Mouse (Mus musculus) embryonic facial prominence, embryonic 15.5 days (tissue): Measurements from ENCODE around the gene Gm13289. TPM values are rescaled to one million over a fixed set of nuclear protein-coding genes. Genes with fewer than 3 reads are reported as not detected.
A peak's percentile ranks its signal among the peaks of the same experiment; 100 is the strongest.
"Not testable (repeated sequence)": the region's sequence is repeated elsewhere in the genome, so short reads cannot be mapped to it uniquely, and the experiment has no call there.

Source experiments
- ATAC-seq: fragments of 200-750 bp; cut with Nextera tagmentation; 2 replicates; pipeline ENCODE4 v1.8.0; 2017; ENCODE audit warnings: low read depth, moderate TSS enrichment; ENCODE audit not compliant: insufficient number of reproducible peaks, low FRiP score, low TSS enrichment
- H3K27ac ChIP-seq: fragments of 300-500 bp; sonication (generic); replicated peaks from 2 replicates; pipeline ENCODE4 v1.5.1; 2015; ENCODE audit warnings: mild to moderate bottlenecking, inconsistent platforms
- H3K27me3 ChIP-seq: fragments of 300-500 bp; sonication (generic); 2 replicates; pipeline ENCODE4 v1.6.1; 2015; ENCODE audit warnings: inconsistent platforms
- H3K36me3 ChIP-seq: fragments of 300-500 bp; sonication (generic); 2 replicates; pipeline ENCODE4 v1.6.1; 2015; ENCODE audit warnings: mild to moderate bottlenecking, inconsistent platforms
- H3K4me1 ChIP-seq: fragments of 300-500 bp; sonication (generic); 2 replicates; pipeline ENCODE4 v1.6.1; 2015; ENCODE audit warnings: inconsistent platforms
- H3K4me2 ChIP-seq: fragments of 300-500 bp; sonication (generic); replicated peaks from 2 replicates; pipeline ENCODE4 v1.6.1; 2015; ENCODE audit warnings: mild to moderate bottlenecking, inconsistent platforms
- H3K4me3 ChIP-seq: fragments of 300-500 bp; sonication (generic); replicated peaks from 2 replicates; pipeline ENCODE4 v1.5.1; 2015; ENCODE audit warnings: mild to moderate bottlenecking, inconsistent platforms
- H3K9ac ChIP-seq: fragments of 300-500 bp; sonication (generic); 2 replicates; pipeline ENCODE4 v1.6.1; 2015; ENCODE audit warnings: inconsistent platforms
- H3K9me3 ChIP-seq: fragments of 300-500 bp; sonication (generic); replicated peaks from 2 replicates; pipeline ENCODE4 v1.6.1; 2016; ENCODE audit warnings: inconsistent platforms
- WGBS: fragments of 180-500 bp; shearing (Covaris S2); methylation state at CpG from one replicate; pipeline ENCODE4 v1.1.7; 2015; 5-methylcytosine and 5-hydroxymethylcytosine counted together
- polyA plus RNA-seq: library from polyadenylated mRNA; unstranded; fragments of >200 nt; fragmentation: Nextera tagmentation; extraction: Ambion mirVana; gene quantifications from 2 replicates; pipeline ENCODE4 v1.2.1, GENCODE M21; 2015

Gm13289 gene
- polyA plus RNA-seq, 1 experiment from 2014 or later = not detected

GRCm38 (mm10) chr4:88788402-88788801, 11.7 kb downstream of the Gm13289 start, which contains the start of gene Gm13277:
Gene Gm13277 (plus strand): TSS chr4:88788632.
- not testable (repeated sequence) for H3K36me3 ChIP-seq, H3K4me1 ChIP-seq, H3K27ac ChIP-seq, ATAC-seq, H3K4me2 ChIP-seq, H3K9me3 ChIP-seq, H3K4me3 ChIP-seq, H3K9ac ChIP-seq, H3K27me3 ChIP-seq
- 0% methylated on average over 4 of the region's 28 CpGs for WGBS

DNA sequence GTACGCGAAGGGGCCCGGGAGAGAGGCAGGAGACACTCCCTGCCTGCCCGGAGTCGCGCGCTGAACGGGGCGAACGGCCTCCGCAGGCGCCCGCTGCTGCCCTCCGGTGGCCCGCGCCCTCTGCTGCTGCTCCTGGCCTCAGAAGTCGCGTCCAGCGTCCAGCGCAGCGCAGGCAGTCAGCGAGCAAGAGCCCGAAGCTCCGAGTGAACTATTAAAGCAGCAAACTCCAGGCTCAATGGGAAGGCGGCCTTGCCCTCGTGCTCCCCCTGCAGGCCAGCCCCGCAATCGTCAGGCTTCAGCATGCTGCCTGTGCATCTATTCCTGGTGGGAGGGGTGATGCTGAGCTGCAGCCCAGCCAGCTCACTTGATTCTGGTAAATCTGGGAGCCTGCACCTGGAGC, 14.5 kb downstream of the Gm13289 start, which contains the start of gene Gm13278:
Gene Gm13278, plus strand, starts transcription at position 301 of the 400 bp plus-strand sequence.
- H3K36me3 ChIP-seq, H3K4me2 ChIP-seq, H3K9me3 ChIP-seq, H3K4me3 ChIP-seq, H3K27me3 ChIP-seq, H3K27ac ChIP-seq, H3K4me1 ChIP-seq, ATAC-seq, H3K9ac ChIP-seq: not testable (repeated sequence)
- WGBS = no CpG with 5 or more reads among the region's 28 CpGs

DNA sequence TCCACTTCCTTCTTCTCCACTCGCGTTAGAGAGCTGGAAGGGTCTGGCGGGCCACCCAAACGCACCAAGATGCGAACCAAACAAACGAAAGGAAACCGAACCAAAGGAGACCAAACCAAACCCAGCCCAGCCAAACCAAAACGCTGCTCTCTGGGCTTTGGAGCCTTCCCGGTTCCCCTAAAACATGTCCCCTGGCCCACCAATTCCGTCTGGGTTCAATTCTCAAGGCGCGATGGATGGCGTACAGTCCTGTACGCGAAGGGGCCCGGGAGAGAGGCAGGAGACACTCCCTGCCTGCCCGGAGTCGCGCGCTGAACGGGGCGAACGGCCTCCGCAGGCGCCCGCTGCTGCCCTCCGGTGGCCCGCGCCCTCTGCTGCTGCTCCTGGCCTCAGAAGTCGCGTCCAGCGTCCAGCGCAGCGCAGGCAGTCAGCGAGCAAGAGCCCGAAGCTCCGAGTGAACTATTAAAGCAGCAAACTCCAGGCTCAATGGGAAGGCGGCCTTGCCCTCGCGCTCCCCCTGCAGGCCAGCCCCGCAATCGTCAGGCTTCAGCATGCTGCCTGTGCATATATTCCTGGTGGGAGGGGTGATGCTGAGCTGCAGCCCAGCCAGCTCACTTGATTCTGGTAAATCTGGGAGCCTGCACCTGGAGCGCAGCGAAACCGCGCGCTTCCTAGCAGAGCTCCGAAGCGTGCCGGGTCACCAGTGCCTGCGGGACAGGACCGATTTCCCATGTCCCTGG, 17.4 kb downstream of the Gm13289 start, which contains the start of gene Gm13275:
Gene Gm13275, plus strand, starts transcription at position 552 of the 740 bp plus-strand sequence.
- H3K9me3 ChIP-seq, H3K4me2 ChIP-seq, ATAC-seq, H3K36me3 ChIP-seq, H3K4me1 ChIP-seq, H3K27me3 ChIP-seq, H3K9ac ChIP-seq, H3K27ac ChIP-seq, H3K4me3 ChIP-seq: not testable (repeated sequence)
- WGBS = 0% methylated on average over 9 of the region's 52 CpGs

DNA sequence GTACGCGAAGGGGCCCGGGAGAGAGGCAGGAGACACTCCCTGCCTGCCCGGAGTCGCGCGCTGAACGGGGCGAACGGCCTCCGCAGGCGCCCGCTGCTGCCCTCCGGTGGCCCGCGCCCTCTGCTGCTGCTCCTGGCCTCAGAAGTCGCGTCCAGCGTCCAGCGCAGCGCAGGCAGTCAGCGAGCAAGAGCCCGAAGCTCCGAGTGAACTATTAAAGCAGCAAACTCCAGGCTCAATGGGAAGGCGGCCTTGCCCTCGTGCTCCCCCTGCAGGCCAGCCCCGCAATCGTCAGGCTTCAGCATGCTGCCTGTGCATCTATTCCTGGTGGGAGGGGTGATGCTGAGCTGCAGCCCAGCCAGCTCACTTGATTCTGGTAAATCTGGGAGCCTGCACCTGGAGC, 20.4 kb downstream of the Gm13289 start, which contains the start of gene Gm13279:
Gene Gm13279, plus strand, starts transcription at position 301 of the 400 bp plus-strand sequence.
- no CpG with 5 or more reads among the region's 28 CpGs for WGBS
- not testable (repeated sequence) for ATAC-seq, H3K9me3 ChIP-seq, H3K27me3 ChIP-seq, H3K9ac ChIP-seq, H3K4me2 ChIP-seq, H3K27ac ChIP-seq, H3K4me1 ChIP-seq, H3K4me3 ChIP-seq, H3K36me3 ChIP-seq

GRCm38 (mm10) chr4:88799365-88799764, 22.6 kb downstream of the Gm13289 start, which contains the start of gene Gm13285:
Gene Gm13285 (plus strand): TSS chr4:88799665.
- WGBS = 9% methylated on average over 6 of the region's 7 CpGs
- ATAC-seq = not testable (repeated sequence)

DNA sequence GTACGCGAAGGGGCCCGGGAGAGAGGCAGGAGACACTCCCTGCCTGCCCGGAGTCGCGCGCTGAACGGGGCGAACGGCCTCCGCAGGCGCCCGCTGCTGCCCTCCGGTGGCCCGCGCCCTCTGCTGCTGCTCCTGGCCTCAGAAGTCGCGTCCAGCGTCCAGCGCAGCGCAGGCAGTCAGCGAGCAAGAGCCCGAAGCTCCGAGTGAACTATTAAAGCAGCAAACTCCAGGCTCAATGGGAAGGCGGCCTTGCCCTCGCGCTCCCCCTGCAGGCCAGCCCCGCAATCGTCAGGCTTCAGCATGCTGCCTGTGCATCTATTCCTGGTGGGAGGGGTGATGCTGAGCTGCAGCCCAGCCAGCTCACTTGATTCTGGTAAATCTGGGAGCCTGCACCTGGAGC, 26.2 kb downstream of the Gm13289 start, which contains the start of gene Gm13287:
Gene Gm13287, plus strand, starts transcription at position 301 of the 400 bp plus-strand sequence.
- H3K4me2 ChIP-seq = not testable (repeated sequence)

More at GRCm38 (mm10) chr4:88799365-88799764, 22.6 kb downstream of the Gm13289 start, which contains the start of gene Gm13285:
- H3K27me3 ChIP-seq, H3K4me1 ChIP-seq, H3K36me3 ChIP-seq, H3K9ac ChIP-seq, H3K4me2 ChIP-seq, H3K4me3 ChIP-seq, H3K27ac ChIP-seq, H3K9me3 ChIP-seq: not testable (repeated sequence)

DNA sequence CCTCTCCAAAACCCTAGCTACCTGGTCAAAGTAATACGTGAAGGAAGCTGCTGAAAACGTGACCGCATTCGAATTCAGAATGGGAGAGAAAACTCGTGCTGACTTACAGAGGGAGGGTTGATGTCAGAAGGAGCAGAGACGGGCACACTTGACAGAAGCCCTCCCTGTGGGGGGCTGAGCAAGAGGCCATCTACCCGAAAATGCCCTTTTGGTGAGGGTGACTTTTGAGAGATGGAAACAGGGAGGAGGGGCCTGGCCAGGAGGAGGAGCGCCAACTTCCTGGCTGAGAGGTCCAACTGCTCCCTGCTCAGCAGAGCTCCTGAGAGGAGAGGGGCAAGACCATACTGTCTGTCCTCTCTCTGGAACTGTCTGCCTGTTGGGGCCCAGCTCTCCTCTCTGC, 28.5 kb downstream of the Gm13289 start, which contains the start of gene Gm13288:
Gene Gm13288, plus strand, starts transcription at position 301 of the 400 bp plus-strand sequence.
- no CpG with 5 or more reads among the region's 8 CpGs for WGBS

More for the DNA sequence above, 26.2 kb downstream of the Gm13289 start, which contains the start of gene Gm13287:
- not testable (repeated sequence) for H3K27ac ChIP-seq, H3K4me3 ChIP-seq, H3K36me3 ChIP-seq, H3K4me1 ChIP-seq, H3K9me3 ChIP-seq, H3K27me3 ChIP-seq, ATAC-seq, H3K9ac ChIP-seq
- WGBS = no CpG with 5 or more reads among the region's 29 CpGs

GRCm38 (mm10) chr4:88805761-88806160, 29.0 kb downstream of the Gm13289 start:
- H3K9ac ChIP-seq, H3K27me3 ChIP-seq, ATAC-seq, H3K36me3 ChIP-seq, H3K27ac ChIP-seq, H3K4me1 ChIP-seq, H3K9me3 ChIP-seq: not testable (repeated sequence)
- H3K4me3 ChIP-seq = peak overlapping the region; percentile 28
- no CpG with 5 or more reads among the region's 34 CpGs for WGBS
- 0 out of 2 replicates have a peak overlapping the region, but pooled peaks have one; percentile 27 for H3K4me2 ChIP-seq

More for the DNA sequence above, 28.5 kb downstream of the Gm13289 start, which contains the start of gene Gm13288:
- not testable (repeated sequence) for H3K36me3 ChIP-seq, H3K4me1 ChIP-seq, H3K9me3 ChIP-seq, H3K9ac ChIP-seq, ATAC-seq, H3K27me3 ChIP-seq, H3K27ac ChIP-seq
- Histone ChIP-seq H3K4me3 (peak within 1 kb of the TSS; percentile 28), H3K4me2 (0 out of 2 replicates have a peak within 1 kb of the TSS, but pooled peaks have one; percentile 27)

- no peaks in the 10 kb centered on the region for H3K36me3 ChIP-seq
- no peak within 1 kb of the TSS for H3K4me2 ChIP-seq
- H3K27me3 ChIP-seq = no peaks in the 10 kb centered on the region
- H3K27ac ChIP-seq = no peak within 1 kb of the TSS
- no peaks in the 10 kb centered on the region for H3K4me1 ChIP-seq
- 46% methylated on average over 3 of the region's 3 CpGs for WGBS
- no peaks in the 10 kb centered on the region for H3K9me3 ChIP-seq
- no peak within 1 kb of the TSS for H3K4me3 ChIP-seq
- no peak for ATAC-seq
- H3K9ac ChIP-seq = no peak within 1 kb of the TSS
Measured at GRCm38 (mm10) chr4:88815928-88816327, 39.2 kb downstream of the Gm13289 start, which contains the start of gene Ifna7. Gene Ifna7 (plus strand): TSS chr4:88816228.

- no peaks in the 10 kb centered on the region for H3K9me3 ChIP-seq
- H3K27me3 ChIP-seq = no peaks in the 10 kb centered on the region
- WGBS = 75% methylated on average over 1 of the region's 1 CpGs
- H3K27ac ChIP-seq = no peak within 1 kb of the TSS
- no peaks in the 10 kb centered on the region for H3K36me3 ChIP-seq
- H3K9ac ChIP-seq = no peak within 1 kb of the TSS
- ATAC-seq = no peak
- no peak within 1 kb of the TSS for H3K4me3 ChIP-seq
- H3K4me2 ChIP-seq = no peak within 1 kb of the TSS
- no peaks in the 10 kb centered on the region for H3K4me1 ChIP-seq
Measured at GRCm38 (mm10) chr4:88819659-88820058, 42.9 kb downstream of the Gm13289 start, which contains the start of gene Ifna11. Gene Ifna11 (plus strand): TSS chr4:88819959.

GRCm38 (mm10) chr4:88822995-88823394, 46.3 kb downstream of the Gm13289 start:
- Histone ChIP-seq H3K4me1 (no peaks in the 10 kb centered on the region), H3K4me2 (no peak overlapping the region), H3K9me3 (no peaks in the 10 kb centered on the region), H3K36me3 (no peaks in the 10 kb centered on the region), H3K9ac (no peak overlapping the region), H3K27me3 (no peaks in the 10 kb centered on the region), H3K27ac (no peak overlapping the region), H3K4me3 (no peak overlapping the region)
- no peak for ATAC-seq
- 26% methylated on average over 4 of the region's 4 CpGs for WGBS
